Mouse (Mus musculus) CD8-positive naive resting alpha-beta T cell, adult 2 months (primary cell): ENCODE measurements around the gene Rnase13.
"Not testable (repeated sequence)": the region's sequence is repeated elsewhere in the genome, so short reads cannot be mapped to it uniquely, and the experiment has no call there.

Experiments used
- DNase-seq, 2 experiments: peaks; one replicate each; pipeline ENCODE4 v3.0.0; 2022; ENCODE audit warnings: low read depth in 2 of 2, low spot score in 2 of 2

The Rnase13 gene

GRCm38 (mm10) chr14:51922571-51922865 lies at the start of gene Rnase13:
Gene Rnase13 (minus strand): TSS chr14:51922773.
- DNase-seq: no peak

- DNase-seq: no peak
Observed at GRCm38 (mm10) chr14:51967400-51967799, 44.8 kb upstream of the Rnase13 start.

- DNase-seq: no peak
Observed at GRCm38 (mm10) chr14:51960316-51960715, 37.7 kb upstream of the Rnase13 start.

- DNase-seq: no peak
Observed at GRCm38 (mm10) chr14:51943336-51943735, 20.8 kb upstream of the Rnase13 start.

GRCm38 (mm10) chr14:51942236-51942635 lies 19.7 kb upstream of the Rnase13 start:
- DNase-seq: no peak

GRCm38 (mm10) chr14:51941577-51941976 lies 19.0 kb upstream of the Rnase13 start:
- DNase-seq: no peak

- no peak for DNase-seq
Observed at GRCm38 (mm10) chr14:51940944-51941560, 18.5 kb upstream of the Rnase13 start.

- no peak for DNase-seq
Observed at GRCm38 (mm10) chr14:51939005-51939404, 16.4 kb upstream of the Rnase13 start.

GRCm38 (mm10) chr14:51932092-51933020 lies 9.8 kb upstream of the Rnase13 start:
- DNase-seq: no peak

- DNase-seq: peak in 1 of 2 experiments; percentile 12
Observed at GRCm38 (mm10) chr14:51930824-51931223, 8.3 kb upstream of the Rnase13 start.

- no peak for DNase-seq
Observed at GRCm38 (mm10) chr14:51929968-51930367, 7.4 kb upstream of the Rnase13 start.

GRCm38 (mm10) chr14:51929309-51929943 lies 6.9 kb upstream of the Rnase13 start:
- no peak for DNase-seq

GRCm38 (mm10) chr14:51926930-51927329 lies 4.4 kb upstream of the Rnase13 start:
- DNase-seq: not testable (repeated sequence)

GRCm38 (mm10) chr14:51923492-51923891 lies 919 bp upstream of the Rnase13 start:
- no peak for DNase-seq

GRCm38 (mm10) chr14:51922910-51923309 lies 337 bp upstream of the Rnase13 start:
- no peak for DNase-seq

- no peak for DNase-seq
Observed at GRCm38 (mm10) chr14:51921759-51922570, 608 bp downstream of the Rnase13 start.

GRCm38 (mm10) chr14:51918966-51919365 lies 3.6 kb downstream of the Rnase13 start:
- DNase-seq: no peak

- DNase-seq: no peak
Observed at GRCm38 (mm10) chr14:51918125-51918524, 4.4 kb downstream of the Rnase13 start, which contains the start of gene Tppp2. Gene Tppp2 (plus strand): TSS chr14:51918425.

- no peak for DNase-seq
Observed at GRCm38 (mm10) chr14:51916539-51916938, 6.0 kb downstream of the Rnase13 start.

GRCm38 (mm10) chr14:51915030-51915429 lies 7.5 kb downstream of the Rnase13 start:
- no peak for DNase-seq
